Comparison of ENCODE assay signal across 8 mouse cellular contexts in genomic region chr6:29467583-29468354, GRCm38 (mm10). TPM values are rescaled to one million over a fixed set of nuclear protein-coding genes. Genes with fewer than 3 reads are reported as not detected.
DNase-seq lines count a peak whose midpoint lies in the region; ATAC-seq and TF ChIP-seq lines count a peak whose summit lies in the region.

Gene Atp6v1f (plus strand): TSS chr6:29467718.

- ATAC-seq in embryonic facial prominence, embryonic 13.5 days (ENCODE audit: insufficient number of reproducible peaks, insufficient read depth, low FRiP score, low TSS enrichment, low read depth), result peak; percentile 91
- ATAC-seq in limb, embryonic 12.5 days (ENCODE audit: insufficient number of reproducible peaks, insufficient read depth, low FRiP score, low TSS enrichment, low read depth), result peak; percentile 83
- peak; percentile 95 for ATAC-seq in midbrain, embryonic 15.5 days (replicated peaks)

- H3K9ac ChIP-seq in embryonic facial prominence, embryonic 13.5 days, result peak within 1 kb of the TSS; percentile 84
- H3K9ac ChIP-seq in limb, embryonic 12.5 days (replicated peaks), result peak within 1 kb of the TSS; percentile 69
- peak within 1 kb of the TSS; percentile 60 for H3K9ac ChIP-seq in midbrain, embryonic 15.5 days

- peak; percentile 41 for TF ChIP-seq POLR2A in kidney, adult 2 months (IDR thresholded peaks at IDR 0.05; ENCODE audit: low read depth, low read length)
- TF ChIP-seq POLR2A in spleen, adult 2 months (IDR thresholded peaks at IDR 0.05; ENCODE audit: low read depth, low read length), result peak; percentile 12; the same call in 1 of the 2 replicates

- peak; percentile 91 for DNase-seq in 3134 (ENCODE audit: extremely low read depth, insufficient read length, low spot score)
- DNase-seq in adrenal gland, postnatal 36 days, result peak; percentile 92 to 94
- peak; percentile 93 to 95 for DNase-seq in heart, adult 18-20 months
- peak; percentile 97 for DNase-seq in kidney, adult 2 months
- DNase-seq in spleen, adult 2 months (ENCODE audit: low read depth in 1 of 2, low spot score in 2 of 2), result peak; percentile 90 to 91

- peaks cover 8% of the 10 kb centered on the region for H3K4me1 ChIP-seq in embryonic facial prominence, embryonic 13.5 days
- peaks cover 3% of the 10 kb centered on the region; the same call in 1 of the 2 replicates for H3K4me1 ChIP-seq in kidney, adult 2 months (ENCODE audit: control insufficient read depth, insufficient read depth, low read length)
- peaks cover 10% of the 10 kb centered on the region for H3K4me1 ChIP-seq in limb, embryonic 12.5 days (replicated peaks)
- peaks cover 13% of the 10 kb centered on the region for H3K4me1 ChIP-seq in midbrain, embryonic 15.5 days
- peaks cover 8% of the 10 kb centered on the region; the same call in 1 of the 2 replicates for H3K4me1 ChIP-seq in spleen, adult 2 months (ENCODE audit: control insufficient read depth, insufficient read depth, insufficient read length)

- H3K27ac ChIP-seq in embryonic facial prominence, embryonic 13.5 days, result peak within 1 kb of the TSS; percentile 51; the same call in 1 of the 2 replicates
- peak within 1 kb of the TSS; percentile 34 for H3K27ac ChIP-seq in kidney, adult 2 months (ENCODE audit: insufficient read depth, low read depth, low read length)
- peak within 1 kb of the TSS; percentile 53; the same call in 1 of the 2 replicates for H3K27ac ChIP-seq in limb, embryonic 12.5 days
- H3K27ac ChIP-seq in midbrain, embryonic 15.5 days, result peak within 1 kb of the TSS; percentile 89
- peak within 1 kb of the TSS; percentile 84 for H3K27ac ChIP-seq in spleen, adult 2 months (ENCODE audit: insufficient read depth, low read length)

- H3K4me3 ChIP-seq in embryonic facial prominence, embryonic 13.5 days, result peak within 1 kb of the TSS; percentile 76
- peak within 1 kb of the TSS; percentile 69 for H3K4me3 ChIP-seq in kidney, adult 2 months (ENCODE audit: insufficient read depth, low read depth, low read length)
- peak within 1 kb of the TSS; percentile 69 for H3K4me3 ChIP-seq in limb, embryonic 12.5 days (replicated peaks)
- peak within 1 kb of the TSS; percentile 69 for H3K4me3 ChIP-seq in midbrain, embryonic 15.5 days
- H3K4me3 ChIP-seq in spleen, adult 2 months (ENCODE audit: extremely low read depth, insufficient read depth, insufficient read length), result peak within 1 kb of the TSS; percentile 86

- no peaks in the 10 kb centered on the region for H3K9me3 ChIP-seq in embryonic facial prominence, embryonic 13.5 days
- H3K9me3 ChIP-seq in limb, embryonic 12.5 days, result no peaks in the 10 kb centered on the region
- H3K9me3 ChIP-seq in midbrain, embryonic 15.5 days, result no peaks in the 10 kb centered on the region

- no peaks in the 10 kb centered on the region for H3K27me3 ChIP-seq in embryonic facial prominence, embryonic 13.5 days
- no peaks in the 10 kb centered on the region for H3K27me3 ChIP-seq in kidney, adult 2 months (replicated peaks; ENCODE audit: control insufficient read depth, insufficient read depth, low read length)
- H3K27me3 ChIP-seq in limb, embryonic 12.5 days, result no peaks in the 10 kb centered on the region
- no peaks in the 10 kb centered on the region; the same call in 1 of the 2 replicates for H3K27me3 ChIP-seq in midbrain, embryonic 15.5 days (replicated peaks)
- no peaks in the 10 kb centered on the region for H3K27me3 ChIP-seq in spleen, adult 2 months (ENCODE audit: control insufficient read depth, insufficient read depth, low read length)

- peak within 1 kb of the TSS; percentile 82 for H3K4me2 ChIP-seq in embryonic facial prominence, embryonic 13.5 days
- H3K4me2 ChIP-seq in limb, embryonic 12.5 days, result peak within 1 kb of the TSS; percentile 80
- peak within 1 kb of the TSS; percentile 58 for H3K4me2 ChIP-seq in midbrain, embryonic 15.5 days

- under 1% methylated on average over 39 of the region's 39 CpGs for WGBS in embryonic facial prominence, embryonic 13.5 days
- under 1% methylated on average over 39 of the region's 39 CpGs for WGBS in kidney, adult 2 months
- under 1% methylated on average over 39 of the region's 39 CpGs for WGBS in limb, embryonic 12.5 days
- under 1% methylated on average over 39 of the region's 39 CpGs for WGBS in midbrain, embryonic 15.5 days
- WGBS in spleen, adult 2 months, result under 1% methylated on average over 39 of the region's 39 CpGs

- peaks cover 26% of the 10 kb centered on the region for H3K36me3 ChIP-seq in embryonic facial prominence, embryonic 13.5 days
- H3K36me3 ChIP-seq in kidney, adult 2 months (ENCODE audit: control insufficient read depth, insufficient read depth, low read length), result no peaks in the 10 kb centered on the region
- H3K36me3 ChIP-seq in limb, embryonic 12.5 days, result peaks cover 23% of the 10 kb centered on the region
- H3K36me3 ChIP-seq in midbrain, embryonic 15.5 days (replicated peaks), result peaks cover 5% of the 10 kb centered on the region; the same call in 1 of the 2 replicates
- peaks cover 7% of the 10 kb centered on the region for H3K36me3 ChIP-seq in spleen, adult 2 months (ENCODE audit: control insufficient read depth, insufficient read depth, low read length)

- no peak for TF ChIP-seq CTCF in kidney, adult 2 months (conservative IDR thresholded peaks at IDR 0.05; ENCODE audit: insufficient read depth, insufficient read length, low read depth, low read length)
- TF ChIP-seq CTCF in spleen, adult 2 months (IDR thresholded peaks at IDR 0.05; ENCODE audit: extremely low read depth, insufficient read depth, insufficient read length, insufficient replicate concordance), result no peak

RNA-seq across cellular contexts. Expression of gene Atp6v1f, which starts in this region (rescaled TPM):
- total RNA-seq in adrenal gland, postnatal 36 days (2021), result 100 to 1,000 TPM; 205 to 224 TPM
- 221 and 233 TPM in 2 replicates for polyA plus RNA-seq in embryonic facial prominence, embryonic 13.5 days (2015; fragmentation: Nextera tagmentation; extraction: Ambion mirVana)
- 100 to 1,000 TPM; 111 to 118 TPM for total RNA-seq in heart, adult 18-20 months (2021)
- polyA plus RNA-seq in kidney, adult 2 months (2012; rRNA removed), result 796 and 827 TPM in 2 replicates
- polyA plus RNA-seq in limb, embryonic 12.5 days (2016; fragmentation: Nextera tagmentation; extraction: Ambion mirVana), result 208 and 216 TPM in 2 replicates
- polyA plus RNA-seq in midbrain, embryonic 15.5 days (2015; fragmentation: Nextera tagmentation; extraction: Ambion mirVana), result 342 and 365 TPM in 2 replicates
- polyA plus RNA-seq in spleen, adult 2 months (2012; rRNA removed), result 182 and 226 TPM in 2 replicates

Comparison
In these comparisons a context has a peak if more than half of its experiments do, and no peak if none do; other contexts are left out.
1. Peak in every context shown above with its lines: DNase-seq, ATAC-seq, H3K4me3 ChIP-seq and H3K27ac ChIP-seq.
2. H3K27ac ChIP-seq: peak in every context shown above with its lines; median percentile 89 in midbrain, embryonic 15.5 days; 84 in spleen, adult 2 months; 53 in limb, embryonic 12.5 days; 51 in embryonic facial prominence, embryonic 13.5 days; 34 in kidney, adult 2 months.